Mouse (Mus musculus) intestine, embryonic 15.5 days (tissue): Measurements from ENCODE around the gene Gm4763. TPM values are rescaled to one million over a fixed set of nuclear protein-coding genes. Genes with fewer than 3 reads are reported as not detected.
"Not testable (repeated sequence)": the region's sequence is repeated elsewhere in the genome, so short reads cannot be mapped to it uniquely, and the experiment has no call there.

ENCODE experiments used
- ATAC-seq: fragments of 200-750 bp; cut with Nextera tagmentation; 2 replicates; pipeline ENCODE4 v1.8.0; 2017; ENCODE audit warnings: moderate TSS enrichment, moderate library complexity
- H3K27ac ChIP-seq: fragments of 300-500 bp; sonication (generic); 2 replicates; pipeline ENCODE4 v1.5.1; 2015; ENCODE audit warnings: mild to moderate bottlenecking, inconsistent platforms
- H3K27me3 ChIP-seq: fragments of 300-500 bp; sonication (generic); replicated peaks from 2 replicates; pipeline ENCODE4 v1.6.1; 2015; ENCODE audit warnings: inconsistent platforms
- H3K36me3 ChIP-seq: fragments of 300-500 bp; sonication (generic); 2 replicates; pipeline ENCODE4 v1.6.1; 2015; ENCODE audit warnings: inconsistent platforms
- H3K4me1 ChIP-seq: fragments of 300-500 bp; sonication (generic); replicated peaks from 2 replicates; pipeline ENCODE4 v1.6.1; 2015; ENCODE audit warnings: inconsistent platforms
- H3K4me2 ChIP-seq: fragments of 300-500 bp; sonication (generic); replicated peaks from 2 replicates; pipeline ENCODE4 v1.6.1; 2015; ENCODE audit warnings: mild to moderate bottlenecking, inconsistent platforms
- H3K4me3 ChIP-seq: fragments of 300-500 bp; sonication (generic); replicated peaks from 2 replicates; pipeline ENCODE4 v1.5.1; 2015; ENCODE audit warnings: inconsistent platforms
- H3K9ac ChIP-seq: fragments of 300-500 bp; sonication (generic); 2 replicates; pipeline ENCODE4 v1.6.1; 2015; ENCODE audit warnings: inconsistent platforms
- H3K9me3 ChIP-seq: fragments of 300-500 bp; sonication (generic); 2 replicates; pipeline ENCODE4 v1.6.1; 2016; ENCODE audit warnings: inconsistent platforms
- WGBS: fragments of 180-500 bp; shearing (Covaris S2); methylation state at CpG from one replicate; pipeline ENCODE4 v1.1.7; 2015; 5-methylcytosine and 5-hydroxymethylcytosine counted together
- polyA plus RNA-seq: library from polyadenylated mRNA; unstranded; fragments of >200 nt; fragmentation: Nextera tagmentation; extraction: Ambion mirVana; gene quantifications from 2 replicates; pipeline ENCODE4 v1.2.1, GENCODE M21; 2015

The Gm4763 gene
- polyA plus RNA-seq, result not detected in 2 replicates

DNA sequence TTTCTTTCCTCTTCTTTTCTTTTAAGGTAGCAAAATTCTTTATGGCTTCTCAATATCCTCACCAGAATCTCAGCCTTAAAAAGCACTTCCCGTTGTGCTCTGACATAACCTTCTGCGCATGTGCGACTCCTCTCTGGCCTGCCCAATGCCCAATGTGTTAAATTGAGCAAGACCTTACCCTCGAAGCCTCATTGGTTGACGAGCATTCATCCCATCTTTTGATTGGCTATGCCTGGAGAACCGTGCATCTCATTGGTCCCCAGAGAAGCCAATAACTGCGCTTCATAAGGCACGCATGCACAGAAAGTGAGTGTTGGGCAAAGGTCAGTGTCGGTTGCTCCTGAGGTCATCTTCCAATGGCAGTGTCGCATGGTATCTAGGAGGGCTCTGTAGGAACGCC is at the start of gene Gm4763:
Gm4763 (minus strand) TSS at position 101 of the 400 bp plus-strand sequence.
- H3K27ac ChIP-seq, H3K4me2 ChIP-seq, H3K4me1 ChIP-seq, H3K27me3 ChIP-seq, H3K9me3 ChIP-seq, H3K36me3 ChIP-seq, H3K9ac ChIP-seq, ATAC-seq, H3K4me3 ChIP-seq: not testable (repeated sequence)
- WGBS, result 87% methylated on average over 11 of the region's 11 CpGs

DNA sequence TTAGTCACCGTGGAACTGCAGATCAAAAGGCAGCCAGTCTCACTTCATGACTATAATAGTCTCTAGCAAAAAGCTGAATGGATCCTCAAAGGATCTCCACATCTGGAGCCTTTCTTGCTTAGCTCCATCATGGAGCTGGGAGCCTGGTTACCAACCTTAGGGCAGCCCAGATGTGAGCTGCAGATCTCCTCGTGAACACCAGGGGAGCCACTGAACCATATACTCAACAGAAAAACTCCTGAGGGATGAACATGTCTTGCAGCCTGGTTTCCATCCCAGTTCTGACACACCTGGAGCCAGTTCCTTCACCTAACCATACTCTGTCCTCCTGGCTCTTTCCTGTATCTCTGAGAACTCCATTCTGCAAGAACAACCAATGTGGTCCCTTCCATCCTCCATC is 49.4 kb upstream of the Gm4763 start:
- H3K4me3 ChIP-seq, result no peak overlapping the region
- H3K4me1 ChIP-seq, result no peaks in the 10 kb centered on the region
- H3K36me3 ChIP-seq, result no peaks in the 10 kb centered on the region
- H3K27ac ChIP-seq, result no peak overlapping the region
- no peak for ATAC-seq
- H3K27me3 ChIP-seq, result no peaks in the 10 kb centered on the region
- no peak overlapping the region for H3K9ac ChIP-seq
- H3K4me2 ChIP-seq, result no peak overlapping the region
- WGBS, result 75% methylated on average over 2 of the region's 2 CpGs
- no peaks in the 10 kb centered on the region for H3K9me3 ChIP-seq

DNA sequence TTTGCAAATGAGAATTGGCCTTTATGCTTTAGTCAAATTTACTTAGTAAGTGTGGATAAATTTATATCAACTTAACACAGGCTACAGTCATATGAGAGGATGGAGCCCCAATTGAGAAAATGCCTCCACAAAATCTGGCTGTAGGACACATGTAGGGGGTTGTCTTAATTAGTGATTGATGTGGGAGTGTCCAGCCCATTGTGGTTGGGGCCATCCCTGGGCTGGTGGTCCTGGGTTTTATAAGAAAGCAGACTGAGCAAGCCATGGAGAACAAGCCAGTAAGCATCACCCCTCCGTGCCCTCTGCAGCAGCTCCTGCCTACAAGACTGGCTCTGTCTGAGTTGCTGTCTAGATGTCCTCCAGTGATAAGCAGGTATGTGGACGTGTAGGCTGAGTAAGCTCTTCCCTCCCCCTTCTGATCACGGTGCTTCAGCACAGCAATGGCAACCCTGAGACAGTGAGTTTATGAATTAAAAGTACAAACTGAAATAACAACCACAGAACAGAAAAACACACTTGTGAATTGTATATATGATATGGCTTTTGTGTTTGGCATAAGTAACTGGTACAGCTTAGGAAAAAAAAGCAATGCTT is 47.3 kb upstream of the Gm4763 start:
- 41% methylated on average over 3 of the region's 3 CpGs for WGBS
- ATAC-seq, result no peak
- Histone ChIP-seq H3K36me3 (no peaks in the 10 kb centered on the region), H3K4me1 (no peaks in the 10 kb centered on the region), H3K9me3 (no peaks in the 10 kb centered on the region), H3K9ac (no peak overlapping the region), H3K4me2 (no peak overlapping the region), H3K27ac (no peak overlapping the region), H3K27me3 (no peaks in the 10 kb centered on the region), H3K4me3 (no peak overlapping the region)

DNA sequence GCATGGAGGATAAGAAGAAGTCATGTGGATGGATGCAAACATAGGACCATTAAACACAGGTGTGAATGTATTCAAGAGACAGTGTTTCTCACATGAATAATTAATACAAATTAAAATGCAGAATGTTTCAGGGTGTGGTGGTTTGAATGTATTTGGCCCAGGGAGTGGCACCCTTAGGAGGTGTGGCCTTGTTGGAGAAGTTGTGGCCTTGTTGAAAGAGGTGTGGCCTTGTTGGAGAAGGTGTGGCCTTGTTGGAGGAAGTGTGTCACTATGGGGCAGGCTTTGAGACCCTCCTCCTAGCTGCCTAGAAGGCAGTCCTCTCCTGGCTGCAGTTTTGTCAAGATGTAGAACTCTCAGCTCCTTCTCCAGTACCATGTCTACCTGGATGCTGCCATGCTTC is 44.7 kb upstream of the Gm4763 start:
- Histone ChIP-seq H3K27ac (no peak overlapping the region), H3K4me1 (no peaks in the 10 kb centered on the region), H3K27me3 (no peaks in the 10 kb centered on the region), H3K9me3 (no peaks in the 10 kb centered on the region), H3K9ac (no peak overlapping the region), H3K4me2 (no peak overlapping the region), H3K36me3 (no peaks in the 10 kb centered on the region), H3K4me3 (no peak overlapping the region)
- ATAC-seq, result no peak

DNA sequence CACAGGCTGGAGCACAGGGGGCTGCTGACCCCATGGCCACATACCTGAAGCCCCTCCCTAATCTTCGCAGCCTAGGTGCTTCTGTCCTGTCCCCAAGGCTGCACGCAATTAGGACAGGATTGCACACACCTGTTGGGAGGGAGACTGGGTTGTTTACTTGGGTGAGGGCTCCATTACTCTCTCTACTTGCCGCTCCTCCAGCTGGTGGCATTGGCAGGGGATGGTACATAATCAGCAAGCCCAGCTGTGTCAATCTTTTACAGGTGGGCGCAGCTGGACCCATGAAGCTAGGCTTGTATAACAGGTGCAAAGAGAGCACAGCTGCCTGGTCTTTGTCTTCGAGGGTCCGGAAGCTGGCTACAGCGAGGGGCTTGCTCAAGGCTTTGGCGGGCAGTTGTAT is 35.9 kb upstream of the Gm4763 start:
- no peak for ATAC-seq

DNA sequence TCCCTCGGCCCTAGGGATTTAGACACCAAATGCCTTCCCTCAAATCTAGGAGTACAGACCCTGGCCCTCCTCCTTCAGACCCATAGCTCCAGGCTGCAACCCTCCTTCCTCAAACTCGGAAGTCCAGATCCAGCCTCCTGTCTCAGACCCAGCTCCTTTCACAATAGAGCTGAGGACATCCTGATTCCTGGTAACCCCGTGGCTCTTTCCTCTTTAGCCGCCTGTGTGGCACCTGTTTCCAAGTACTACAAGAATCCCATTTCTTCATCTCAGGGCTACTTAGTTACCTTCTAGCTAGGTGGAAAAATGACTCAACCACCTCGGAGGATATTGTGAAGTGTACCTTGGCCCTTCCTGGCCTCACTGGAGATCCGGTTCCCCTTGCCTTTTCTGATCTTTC is 34.5 kb upstream of the Gm4763 start:
- no peak overlapping the region for H3K4me3 ChIP-seq
- no peak for ATAC-seq

More for the DNA sequence above, 35.9 kb upstream of the Gm4763 start:
- no peaks in the 10 kb centered on the region for H3K4me1 ChIP-seq
- no peaks in the 10 kb centered on the region for H3K27me3 ChIP-seq
- 76% methylated on average over 8 of the region's 8 CpGs for WGBS
- no peaks in the 10 kb centered on the region for H3K36me3 ChIP-seq
- H3K4me3 ChIP-seq, result no peak overlapping the region
- H3K9ac ChIP-seq, result no peak overlapping the region
- H3K9me3 ChIP-seq, result no peaks in the 10 kb centered on the region
- no peak overlapping the region for H3K4me2 ChIP-seq
- H3K27ac ChIP-seq, result no peak overlapping the region

DNA sequence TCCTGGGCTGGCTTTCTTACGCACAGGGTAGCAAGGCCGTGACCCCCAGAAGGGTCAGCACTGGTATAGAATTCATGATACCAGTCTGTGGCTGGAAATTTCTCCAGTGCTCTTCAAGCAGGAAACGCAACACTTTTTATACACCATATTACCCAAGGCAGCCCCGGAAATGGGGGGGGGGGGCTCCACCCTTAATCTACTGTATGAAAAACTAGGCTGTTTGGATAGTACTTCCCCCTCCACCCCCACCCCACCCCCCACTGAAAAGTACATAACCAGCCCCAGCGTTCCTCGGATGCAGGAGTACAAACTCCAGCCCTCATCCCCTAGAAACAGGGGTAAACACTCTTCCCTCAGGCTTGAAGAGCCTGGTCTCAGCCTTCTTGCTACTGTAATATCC is 33.5 kb upstream of the Gm4763 start, which contains the start of gene Cd177:
Cd177 (minus strand) TSS at position 101 of the 400 bp plus-strand sequence.
- Histone ChIP-seq H3K9me3 (no peaks in the 10 kb centered on the region), H3K27ac (no peak within 1 kb of the TSS), H3K36me3 (no peaks in the 10 kb centered on the region), H3K9ac (no peak within 1 kb of the TSS), H3K27me3 (no peaks in the 10 kb centered on the region), H3K4me3 (no peak within 1 kb of the TSS), H3K4me2 (no peak within 1 kb of the TSS), H3K4me1 (no peaks in the 10 kb centered on the region)
- no peak for ATAC-seq
- 67% methylated on average over 6 of the region's 6 CpGs for WGBS

More for the DNA sequence above, 34.5 kb upstream of the Gm4763 start:
- H3K9ac ChIP-seq, result no peak overlapping the region
- no peak overlapping the region for H3K27ac ChIP-seq
- no peaks in the 10 kb centered on the region for H3K36me3 ChIP-seq
- no peaks in the 10 kb centered on the region for H3K9me3 ChIP-seq
- no peaks in the 10 kb centered on the region for H3K27me3 ChIP-seq
- no peaks in the 10 kb centered on the region for H3K4me1 ChIP-seq
- H3K4me2 ChIP-seq, result no peak overlapping the region
- 68% methylated on average over 6 of the region's 6 CpGs for WGBS

DNA sequence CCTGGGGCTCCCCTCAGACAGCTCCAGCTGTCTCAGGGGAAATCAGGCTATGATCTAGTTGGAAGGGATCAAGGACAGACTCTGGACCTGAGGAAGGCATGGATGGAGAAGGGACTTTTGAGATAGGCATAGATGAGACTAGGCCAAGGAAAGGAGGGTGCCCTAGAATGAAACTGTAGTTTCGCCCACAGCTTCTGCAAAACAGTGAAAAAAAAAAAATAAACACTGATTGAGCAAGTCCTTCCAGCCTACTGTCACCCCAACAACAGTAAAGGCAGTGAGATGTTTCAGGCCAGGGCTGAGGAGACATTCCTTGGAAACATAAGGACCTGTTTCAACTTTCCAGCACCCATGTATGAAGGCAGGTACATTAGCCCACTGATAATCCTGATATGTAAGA is 31.8 kb upstream of the Gm4763 start:
- Histone ChIP-seq H3K4me1 (no peaks in the 10 kb centered on the region), H3K36me3 (no peaks in the 10 kb centered on the region), H3K9ac (no peak overlapping the region), H3K9me3 (no peaks in the 10 kb centered on the region), H3K27me3 (no peaks in the 10 kb centered on the region), H3K4me3 (no peak overlapping the region), H3K27ac (no peak overlapping the region), H3K4me2 (no peak overlapping the region)
- no peak for ATAC-seq
- WGBS, result 71% methylated on average over 1 of the region's 1 CpGs

DNA sequence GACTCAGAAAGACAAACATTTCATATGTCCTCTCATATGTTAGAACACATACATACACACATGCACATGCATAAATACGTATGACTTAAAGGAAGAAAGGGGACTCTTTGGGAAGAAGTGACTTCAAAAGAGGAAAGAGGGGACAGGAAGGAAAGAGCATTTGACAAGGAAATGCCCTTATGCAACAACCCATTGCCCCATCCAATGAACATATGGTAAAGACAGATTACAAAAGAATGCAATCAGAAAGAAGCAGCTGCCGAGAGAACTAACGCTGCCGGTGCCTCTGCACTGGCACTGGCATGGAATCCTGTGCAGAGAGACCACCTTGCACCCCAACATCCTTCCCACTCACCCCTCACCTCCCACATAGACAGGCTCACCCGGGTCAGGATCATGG is 26.8 kb upstream of the Gm4763 start:
- Histone ChIP-seq H3K36me3 (no peaks in the 10 kb centered on the region), H3K4me1 (no peaks in the 10 kb centered on the region), H3K4me3 (no peak overlapping the region), H3K9me3 (no peaks in the 10 kb centered on the region), H3K27ac (no peak overlapping the region), H3K4me2 (no peak overlapping the region), H3K9ac (no peak overlapping the region), H3K27me3 (no peaks in the 10 kb centered on the region)
- ATAC-seq, result no peak
- 72% methylated on average over 5 of the region's 5 CpGs for WGBS

DNA sequence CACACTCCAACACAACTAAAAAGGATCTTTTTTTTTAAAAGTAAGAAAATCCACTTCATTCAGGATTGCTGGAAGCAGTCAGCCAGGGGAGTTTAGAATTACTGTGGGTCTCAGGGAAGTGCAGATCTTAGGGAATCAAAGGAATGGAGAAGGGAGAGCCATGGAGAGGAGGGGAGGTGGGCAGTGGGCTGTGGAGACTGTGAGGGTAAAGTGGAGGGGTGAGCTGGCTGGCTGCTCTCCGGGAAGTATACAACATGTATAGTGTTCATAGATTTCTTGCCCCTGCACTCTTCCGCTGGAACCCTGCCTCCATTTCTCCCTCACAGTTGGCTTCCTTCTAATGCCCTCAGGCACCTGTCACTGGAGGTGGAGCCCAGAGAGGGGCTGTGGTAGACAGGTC is 24.9 kb upstream of the Gm4763 start:
- Histone ChIP-seq H3K4me1 (no peaks in the 10 kb centered on the region), H3K9ac (no peak overlapping the region), H3K27me3 (no peaks in the 10 kb centered on the region), H3K4me2 (no peak overlapping the region), H3K27ac (no peak overlapping the region), H3K36me3 (no peaks in the 10 kb centered on the region), H3K9me3 (no peaks in the 10 kb centered on the region), H3K4me3 (no peak overlapping the region)
- no peak for ATAC-seq
- WGBS, result 83% methylated on average over 2 of the region's 2 CpGs

DNA sequence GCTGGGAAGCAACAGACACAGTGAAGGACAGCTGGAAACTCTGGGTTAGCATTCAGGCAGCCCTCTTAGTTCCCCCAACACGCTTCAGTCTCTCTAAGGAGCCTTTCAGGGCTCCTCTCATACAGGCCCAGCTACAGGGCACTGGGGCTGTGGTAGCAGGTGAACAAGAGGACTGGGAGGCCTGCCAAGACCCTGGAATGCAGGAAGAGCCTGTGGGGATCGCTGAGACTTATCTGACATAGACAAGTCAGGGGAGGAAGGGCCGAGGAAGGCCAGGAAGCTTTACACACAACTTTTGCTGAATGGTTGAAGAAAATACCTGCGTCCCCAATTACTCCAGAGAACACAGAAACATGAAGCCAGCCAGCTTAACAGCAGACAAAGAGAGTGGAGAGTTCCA is 24.0 kb upstream of the Gm4763 start:
- H3K4me3 ChIP-seq, result no peak overlapping the region
- H3K27me3 ChIP-seq, result no peaks in the 10 kb centered on the region
- no peaks in the 10 kb centered on the region for H3K9me3 ChIP-seq
- whole genome bisulfite sequencing, result 42% methylated on average over 4 of the region's 4 CpGs
- no peak overlapping the region for H3K4me2 ChIP-seq
- H3K27ac ChIP-seq, result no peak overlapping the region
- ATAC-seq, result no peak
- H3K9ac ChIP-seq, result no peak overlapping the region
- H3K4me1 ChIP-seq, result no peaks in the 10 kb centered on the region
- H3K36me3 ChIP-seq, result no peaks in the 10 kb centered on the region

DNA sequence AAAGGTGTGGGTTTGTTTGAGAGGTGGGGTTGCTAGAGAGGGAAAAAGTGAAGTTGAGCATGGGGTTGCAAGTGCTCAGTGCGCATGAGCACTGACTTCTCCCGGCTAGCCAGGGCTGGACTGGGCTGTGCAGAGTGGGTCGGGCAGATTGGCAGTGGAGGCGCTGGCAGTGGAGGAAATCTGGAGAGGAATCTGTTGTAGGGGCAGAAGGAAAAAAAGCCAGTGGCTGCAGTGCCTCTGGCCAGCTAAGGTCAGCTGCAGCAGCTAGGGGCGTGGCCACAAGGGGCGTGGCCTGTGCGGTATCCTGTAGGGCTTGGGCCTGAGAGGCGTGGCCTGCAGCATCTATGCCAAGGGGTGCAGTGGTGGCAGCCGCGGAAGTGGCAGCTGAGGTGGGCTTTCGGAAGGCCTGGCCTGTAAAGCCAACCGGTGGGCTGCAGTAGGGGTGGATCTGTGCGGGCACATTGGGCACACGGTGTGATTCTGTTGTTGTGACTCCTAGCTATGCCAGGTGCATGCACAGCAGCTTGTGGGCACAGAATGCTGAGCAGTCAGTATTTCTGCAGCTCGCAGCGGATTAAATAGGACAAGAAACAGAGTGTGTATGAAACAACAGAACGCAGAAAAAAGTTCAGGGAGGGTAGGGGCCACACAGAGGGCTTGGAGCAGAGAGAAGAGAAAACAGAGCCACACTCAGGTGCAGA is 9.4 kb upstream of the Gm4763 start:
- no peaks in the 10 kb centered on the region for H3K27me3 ChIP-seq
- no peak overlapping the region for H3K9ac ChIP-seq
- H3K4me1 ChIP-seq, result 0 out of 2 replicates have a peak, but pooled peaks cover 5% of the 10 kb centered on the region
- H3K27ac ChIP-seq, result no peak overlapping the region
- WGBS, result 20% methylated on average over 17 of the region's 17 CpGs
- H3K4me3 ChIP-seq, result no peak overlapping the region
- no peaks in the 10 kb centered on the region for H3K36me3 ChIP-seq
- no peak for ATAC-seq
- peak overlapping the region; percentile 30; the same call in 1 of the 2 replicates for H3K4me2 ChIP-seq
- H3K9me3 ChIP-seq, result no peaks in the 10 kb centered on the region

DNA sequence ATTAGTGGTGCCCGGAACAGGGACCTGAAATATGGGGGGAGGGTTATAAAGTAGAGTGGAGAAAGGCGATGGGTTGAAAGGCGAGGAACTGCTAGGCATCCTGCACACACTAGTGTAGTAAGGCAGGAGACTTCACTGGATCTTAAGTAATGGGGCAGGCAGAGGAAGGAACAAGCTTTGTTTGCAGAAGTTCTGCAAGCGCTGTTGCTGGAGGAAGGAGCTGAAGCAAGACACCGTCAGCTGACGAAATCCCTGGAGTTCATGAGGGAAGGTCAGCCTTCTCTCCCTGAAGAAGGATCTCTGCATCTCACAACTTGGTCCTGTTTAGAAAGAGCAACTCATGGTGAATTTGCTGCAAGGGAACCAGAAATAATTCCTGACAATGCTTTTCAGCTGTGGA is 11.7 kb downstream of the Gm4763 start:
- Histone ChIP-seq H3K9ac (no peak overlapping the region), H3K9me3 (no peaks in the 10 kb centered on the region)

More for the DNA sequence above, 11.7 kb downstream of the Gm4763 start:
- H3K36me3 ChIP-seq, result no peaks in the 10 kb centered on the region
- H3K4me1 ChIP-seq, result no peaks in the 10 kb centered on the region
- ATAC-seq, result no peak
- no peak overlapping the region for H3K27ac ChIP-seq
- no peak overlapping the region for H3K4me2 ChIP-seq
- H3K27me3 ChIP-seq, result no peaks in the 10 kb centered on the region
- WGBS, result 59% methylated on average over 6 of the region's 6 CpGs
- H3K4me3 ChIP-seq, result no peak overlapping the region
